Mouse (Mus musculus) c-Kit-positive CD71-positive TER-119-positive erythroid progenitor cells, embryonic 14.5 days (primary cell): ENCODE measurements around the gene Fancg.

Experiments used
- DNase-seq: peaks from one replicate; pipeline ENCODE4 v3.0.0-alpha.2; 2013; ENCODE audit warnings: low spot score

Fancg gene

GRCm38 (mm10) chr4:43033481-43033880, 23.2 kb upstream of the Fancg start:
- no peak for DNase-seq

GRCm38 (mm10) chr4:43032501-43032900, 22.2 kb upstream of the Fancg start:
- no peak for DNase-seq

- DNase-seq, result peak; percentile 89
These were observed 21.1 kb upstream of the Fancg start, which contains the start of gene Stoml2 for GRCm38 (mm10) chr4:43031237-43031995. Gene Stoml2 (minus strand): TSS chr4:43031710.

- no peak for DNase-seq
These were observed 20.5 kb upstream of the Fancg start for GRCm38 (mm10) chr4:43030780-43031230.

GRCm38 (mm10) chr4:43030352-43030751, 20.0 kb upstream of the Fancg start:
- peak; percentile 60 for DNase-seq

GRCm38 (mm10) chr4:43029749-43030148, 19.4 kb upstream of the Fancg start:
- no peak for DNase-seq

- DNase-seq, result no peak
These were observed 18.8 kb upstream of the Fancg start for GRCm38 (mm10) chr4:43029121-43029520.

GRCm38 (mm10) chr4:43025084-43025960, 15.0 kb upstream of the Fancg start, which contains the start of gene Pigo:
Gene Pigo (minus strand): TSS chr4:43025819.
- DNase-seq, result peak; percentile 95

GRCm38 (mm10) chr4:43024673-43025072, 14.4 kb upstream of the Fancg start:
- DNase-seq, result no peak

- no peak for DNase-seq
These were observed 11.0 kb upstream of the Fancg start for GRCm38 (mm10) chr4:43021341-43021740.

GRCm38 (mm10) chr4:43020876-43021275, 10.6 kb upstream of the Fancg start:
- DNase-seq, result no peak

- DNase-seq, result no peak
These were observed 9.5 kb upstream of the Fancg start for GRCm38 (mm10) chr4:43019641-43020465.

- no peak for DNase-seq
These were observed 8.9 kb upstream of the Fancg start for GRCm38 (mm10) chr4:43019176-43019575.

GRCm38 (mm10) chr4:43018156-43018555, 7.8 kb upstream of the Fancg start:
- no peak for DNase-seq

- DNase-seq, result no peak
These were observed 1.8 kb upstream of the Fancg start for GRCm38 (mm10) chr4:43012091-43012490.

GRCm38 (mm10) chr4:43005765-43006164, 4.5 kb downstream of the Fancg start:
- peak; percentile 72 for DNase-seq

GRCm38 (mm10) chr4:43004951-43005350, 5.4 kb downstream of the Fancg start:
- DNase-seq, result no peak

GRCm38 (mm10) chr4:43002756-43003439, 7.4 kb downstream of the Fancg start:
- DNase-seq, result no peak

- DNase-seq, result no peak
These were observed 9.0 kb downstream of the Fancg start for GRCm38 (mm10) chr4:43001272-43001671.

- DNase-seq, result peak; percentile 99
These were observed 9.9 kb downstream of the Fancg start, which contains the start of gene Vcp for GRCm38 (mm10) chr4:43000141-43000986. Gene Vcp (minus strand): TSS chr4:43000507.
